8 mouse cellular contexts compared by ENCODE assay signal in the genomic region with DNA sequence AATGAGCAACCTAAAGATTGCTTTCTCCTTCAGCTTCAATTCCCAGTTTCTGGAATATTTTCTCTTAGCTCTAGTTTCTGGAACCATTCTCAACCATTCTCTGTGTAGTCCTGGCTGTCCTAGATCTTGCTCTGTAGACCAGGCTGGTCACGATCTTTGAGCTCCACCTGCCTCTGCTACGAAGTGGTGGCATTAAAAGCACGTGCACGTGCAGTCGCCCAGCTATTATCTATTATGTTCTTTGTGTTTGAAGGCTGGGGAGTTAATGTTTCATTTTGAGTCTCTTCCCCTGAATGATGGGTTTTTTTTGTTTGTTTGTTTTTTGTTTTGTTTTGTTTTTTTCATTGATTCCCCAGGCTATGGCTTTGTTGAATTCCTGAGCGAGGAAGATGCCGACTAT. TPM values are rescaled to one million over a fixed set of nuclear protein-coding genes. Genes with fewer than 3 reads are reported as not detected.
DNase-seq lines count a peak whose midpoint lies in the region; ATAC-seq and TF ChIP-seq lines count a peak whose summit lies in the region.

No protein-coding gene starts in this region.

- H3K4me3 ChIP-seq in left cerebral cortex, adult 2 months: peak overlapping the region; percentile 90
- H3K4me3 ChIP-seq in embryonic facial prominence, embryonic 11.5 days (ENCODE audit: low read depth, low read length): peak overlapping the region; percentile 87
- peak overlapping the region; percentile 78 for H3K4me3 ChIP-seq in intestine, embryonic 15.5 days (replicated peaks)
- H3K4me3 ChIP-seq in neural tube, embryonic 13.5 days: peak overlapping the region; percentile 74

- H3K4me1 ChIP-seq in embryonic facial prominence, embryonic 11.5 days (ENCODE audit: control insufficient read depth, insufficient read depth, low read length): no peaks in the 10 kb centered on the region
- H3K4me1 ChIP-seq in intestine, embryonic 15.5 days (replicated peaks): peaks cover 15% of the 10 kb centered on the region
- H3K4me1 ChIP-seq in neural tube, embryonic 13.5 days (replicated peaks): peaks cover 47% of the 10 kb centered on the region

- peaks cover 2% of the 10 kb centered on the region; the same call in 1 of the 2 replicates for H3K36me3 ChIP-seq in embryonic facial prominence, embryonic 11.5 days (replicated peaks; ENCODE audit: control insufficient read depth, insufficient read depth, low read depth, low read length)
- H3K36me3 ChIP-seq in intestine, embryonic 15.5 days: peaks cover 18% of the 10 kb centered on the region
- peaks cover 40% of the 10 kb centered on the region for H3K36me3 ChIP-seq in neural tube, embryonic 13.5 days

- H3K27ac ChIP-seq in left cerebral cortex, adult 2 months: no peak overlapping the region
- no peak overlapping the region for H3K27ac ChIP-seq in embryonic facial prominence, embryonic 11.5 days (replicated peaks; ENCODE audit: low read depth, low read length)
- 0 out of 2 replicates have a peak overlapping the region, but pooled peaks have one; percentile 99 for H3K27ac ChIP-seq in intestine, embryonic 15.5 days
- 0 out of 2 replicates have a peak overlapping the region, but pooled peaks have one; percentile 99 for H3K27ac ChIP-seq in neural tube, embryonic 13.5 days (replicated peaks)

- DNase-seq in left cerebral cortex, adult 2 months (ENCODE audit: extremely low spot score in 1 of 2, low spot score in 2 of 2): no peak
- DNase-seq in left cerebral cortex, adult 11 months (ENCODE audit: low spot score): no peak
- DNase-seq in embryonic facial prominence, embryonic 11.5 days (ENCODE audit: low spot score): no peak
- DNase-seq in embryo, embryonic 10 days (ENCODE audit: low spot score): no peak
- DNase-seq in ovary, postnatal 36 days (ENCODE audit: low spot score): no peak

- no peaks in the 10 kb centered on the region for H3K27me3 ChIP-seq in embryonic facial prominence, embryonic 11.5 days (ENCODE audit: control insufficient read depth, insufficient read depth, low read length)
- no peaks in the 10 kb centered on the region for H3K27me3 ChIP-seq in intestine, embryonic 15.5 days (replicated peaks)
- H3K27me3 ChIP-seq in neural tube, embryonic 13.5 days: no peaks in the 10 kb centered on the region

- no peak for ATAC-seq in embryonic facial prominence, embryonic 11.5 days (replicated peaks; ENCODE audit: insufficient number of reproducible peaks, low FRiP score, low TSS enrichment, low read depth)
- ATAC-seq in intestine, embryonic 15.5 days: no peak
- ATAC-seq in neural tube, embryonic 13.5 days (ENCODE audit: low read depth): no peak
- no peak for ATAC-seq in frontal cortex, adult (ENCODE audit: low TSS enrichment)

- peak overlapping the region; percentile 89 for H3K4me2 ChIP-seq in embryonic facial prominence, embryonic 11.5 days (ENCODE audit: low read depth, low read length)
- H3K4me2 ChIP-seq in intestine, embryonic 15.5 days (replicated peaks): peak overlapping the region; percentile 84
- H3K4me2 ChIP-seq in neural tube, embryonic 13.5 days: peak overlapping the region; percentile 96

- WGBS in embryonic facial prominence, embryonic 11.5 days: 40% methylated on average over 7 of the region's 7 CpGs
- WGBS in intestine, embryonic 15.5 days: 34% methylated on average over 7 of the region's 7 CpGs
- 35% methylated on average over 7 of the region's 7 CpGs for WGBS in neural tube, embryonic 13.5 days

- no peak for TF ChIP-seq CTCF in left cerebral cortex, adult 2 months (IDR thresholded peaks at IDR 0.05)

- peak overlapping the region; percentile 89 for H3K9ac ChIP-seq in embryonic facial prominence, embryonic 11.5 days (replicated peaks; ENCODE audit: low read length)
- peak overlapping the region; percentile 77 for H3K9ac ChIP-seq in intestine, embryonic 15.5 days
- H3K9ac ChIP-seq in neural tube, embryonic 13.5 days: peak overlapping the region; percentile 90

- intact Hi-C loops in left cerebral cortex, adult 2 months (cut with DNase I): no loop called here

- no peaks in the 10 kb centered on the region for H3K9me3 ChIP-seq in embryonic facial prominence, embryonic 11.5 days (replicated peaks; ENCODE audit: control insufficient read depth, low read length)
- no peaks in the 10 kb centered on the region for H3K9me3 ChIP-seq in intestine, embryonic 15.5 days
- no peaks in the 10 kb centered on the region for H3K9me3 ChIP-seq in neural tube, embryonic 13.5 days

RNA-seq across cellular contexts. Expression of gene Sf3b4, which starts 1.1 kb away (rescaled TPM):
- total RNA-seq in left cerebral cortex, adult 2 months (2021): 10 to 100 TPM; 44.0 to 45.5 TPM
- polyA plus RNA-seq in embryonic facial prominence, embryonic 11.5 days (2014; fragmentation: Nextera tagmentation; extraction: Ambion mirVana): 212 and 232 TPM in 2 replicates
- 152 and 153 TPM in 2 replicates for polyA plus RNA-seq in intestine, embryonic 15.5 days (2015; fragmentation: Nextera tagmentation; extraction: Ambion mirVana)
- polyA plus RNA-seq in neural tube, embryonic 13.5 days (2015; fragmentation: Nextera tagmentation; extraction: Ambion mirVana): 135 and 145 TPM in 2 replicates

RNA-seq across cellular contexts. Expression of gene Sv2a, which starts 7.8 kb away (rescaled TPM):
- 100 to 1,000 TPM; 408 TPM for total RNA-seq in left cerebral cortex, adult 2 months (2021)
- polyA plus RNA-seq in embryonic facial prominence, embryonic 11.5 days (2014; fragmentation: Nextera tagmentation; extraction: Ambion mirVana): 4.3 and 4.8 TPM in 2 replicates
- polyA plus RNA-seq in intestine, embryonic 15.5 days (2015; fragmentation: Nextera tagmentation; extraction: Ambion mirVana): 6.0 and 7.4 TPM in 2 replicates
- 72.2 and 78.5 TPM in 2 replicates for polyA plus RNA-seq in neural tube, embryonic 13.5 days (2015; fragmentation: Nextera tagmentation; extraction: Ambion mirVana)

RNA-seq across cellular contexts. Expression of gene Mtmr11, which starts 11.4 kb away (rescaled TPM):
- total RNA-seq in left cerebral cortex, adult 2 months (2021): 1 to 10 TPM; 7.3 to 8.1 TPM
- polyA plus RNA-seq in embryonic facial prominence, embryonic 11.5 days (2014; fragmentation: Nextera tagmentation; extraction: Ambion mirVana): 25.0 and 28.4 TPM in 2 replicates
- 20.0 and 20.2 TPM in 2 replicates for polyA plus RNA-seq in intestine, embryonic 15.5 days (2015; fragmentation: Nextera tagmentation; extraction: Ambion mirVana)
- polyA plus RNA-seq in neural tube, embryonic 13.5 days (2015; fragmentation: Nextera tagmentation; extraction: Ambion mirVana): 10.5 and 14.1 TPM in 2 replicates

RNA-seq across cellular contexts. Expression of gene Bola1, which starts 46.3 kb away (rescaled TPM):
- 10 to 100 TPM; 14.8 to 15.1 TPM for total RNA-seq in left cerebral cortex, adult 2 months (2021)
- 59.4 and 61.9 TPM in 2 replicates for polyA plus RNA-seq in embryonic facial prominence, embryonic 11.5 days (2014; fragmentation: Nextera tagmentation; extraction: Ambion mirVana)
- 59.5 and 60.7 TPM in 2 replicates for polyA plus RNA-seq in intestine, embryonic 15.5 days (2015; fragmentation: Nextera tagmentation; extraction: Ambion mirVana)
- 54.1 and 63.0 TPM in 2 replicates for polyA plus RNA-seq in neural tube, embryonic 13.5 days (2015; fragmentation: Nextera tagmentation; extraction: Ambion mirVana)

RNA-seq across cellular contexts. Expression of gene Hist2h2ab, which starts 46.5 kb away (rescaled TPM):
- 10 to 100 TPM; 10.4 to 10.8 TPM for total RNA-seq in left cerebral cortex, adult 2 months (2021)
- polyA plus RNA-seq in embryonic facial prominence, embryonic 11.5 days (2014; fragmentation: Nextera tagmentation; extraction: Ambion mirVana): 1.5 TPM in 1 of 2 replicates, not detected in the other
- 1.1 and 1.6 TPM in 2 replicates for polyA plus RNA-seq in intestine, embryonic 15.5 days (2015; fragmentation: Nextera tagmentation; extraction: Ambion mirVana)
- 0.52 TPM in 1 of 2 replicates, not detected in the other for polyA plus RNA-seq in neural tube, embryonic 13.5 days (2015; fragmentation: Nextera tagmentation; extraction: Ambion mirVana)

Comparison
In these comparisons a context has a peak if more than half of its experiments do, and no peak if none do; other contexts are left out.
1. H3K27ac ChIP-seq: peak in intestine, embryonic 15.5 days (single experiment) and neural tube, embryonic 13.5 days (single experiment); none in left cerebral cortex, adult 2 months (single experiment) and embryonic facial prominence, embryonic 11.5 days (single experiment).
2. Peak in every context shown above with its lines, with median percentiles within 50 percentile points of each other: H3K4me3 ChIP-seq, H3K4me2 ChIP-seq and H3K9ac ChIP-seq.